Mouse (Mus musculus) cerebellum, adult 11-12 months (tissue): Measurements from ENCODE around the gene Dmrtc2.

ENCODE experiments used
- DNase-seq: peaks from one replicate; pipeline ENCODE4 v3.0.0; 2022

Gene Dmrtc2

DNA sequence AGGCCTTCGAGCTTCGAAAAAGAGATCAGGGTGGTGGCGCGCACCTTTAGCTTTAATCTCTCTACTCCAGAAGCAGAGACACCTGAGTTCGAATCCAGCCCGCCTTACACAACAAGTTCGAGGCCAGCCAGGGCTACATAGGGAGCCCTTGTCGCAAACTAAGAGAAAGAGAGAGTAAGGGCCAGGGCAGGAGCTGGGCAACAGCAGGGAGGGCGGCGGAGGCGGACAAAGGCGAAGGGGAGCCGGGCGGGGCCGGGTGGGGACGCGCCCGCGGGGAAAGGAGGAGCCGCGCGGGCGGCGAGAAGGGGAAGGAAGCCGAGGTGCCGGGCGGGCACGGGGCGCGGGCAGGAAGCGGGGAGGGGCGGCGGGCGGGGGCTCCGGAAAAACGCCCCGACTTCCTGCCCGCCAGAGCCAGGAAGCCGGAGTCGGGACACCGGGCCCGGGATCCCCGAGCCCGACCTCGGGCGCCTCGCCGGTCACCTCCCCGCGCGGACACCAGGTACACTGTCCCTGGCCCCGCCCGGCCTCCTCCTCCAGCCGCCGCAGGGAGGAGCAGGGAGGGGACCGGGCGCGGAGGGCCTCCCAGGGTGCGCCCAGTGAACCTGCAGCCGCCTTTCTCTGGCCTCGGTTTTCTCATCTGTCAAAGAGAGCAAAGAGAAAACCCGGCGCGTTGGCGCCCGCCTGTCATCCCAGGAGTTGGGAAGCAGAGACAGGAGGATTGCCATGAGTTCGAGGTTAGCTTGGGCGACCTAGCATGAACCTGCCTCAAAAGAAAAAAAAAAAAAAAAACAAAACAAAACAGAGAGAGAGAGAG lies 33.0 kb downstream of the Dmrtc2 start, which contains the start of gene Arhgef1:
Gene Arhgef1 (plus strand): TSS at position 283 of the 814 bp plus-strand sequence.
- peak; percentile 62 for DNase-seq

DNA sequence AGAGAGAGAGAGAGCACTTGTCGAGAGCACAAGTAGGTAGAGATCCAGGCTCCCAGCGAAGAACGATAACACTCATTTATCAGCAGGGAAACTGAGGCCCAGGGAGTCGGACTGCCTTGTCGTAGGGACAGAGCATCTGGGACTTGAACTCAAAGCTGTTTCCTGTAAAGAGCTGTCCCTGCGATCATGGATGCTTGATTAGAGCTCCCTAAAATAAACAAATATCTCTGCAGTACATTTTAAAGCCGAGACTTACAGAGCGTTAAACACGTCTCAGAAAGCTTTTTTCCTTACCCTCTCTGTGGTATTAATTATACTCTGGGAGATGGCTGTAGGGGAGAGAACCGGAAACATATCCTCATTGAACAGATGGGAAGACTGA lies 33.6 kb downstream of the Dmrtc2 start:
- no peak for DNase-seq

DNA sequence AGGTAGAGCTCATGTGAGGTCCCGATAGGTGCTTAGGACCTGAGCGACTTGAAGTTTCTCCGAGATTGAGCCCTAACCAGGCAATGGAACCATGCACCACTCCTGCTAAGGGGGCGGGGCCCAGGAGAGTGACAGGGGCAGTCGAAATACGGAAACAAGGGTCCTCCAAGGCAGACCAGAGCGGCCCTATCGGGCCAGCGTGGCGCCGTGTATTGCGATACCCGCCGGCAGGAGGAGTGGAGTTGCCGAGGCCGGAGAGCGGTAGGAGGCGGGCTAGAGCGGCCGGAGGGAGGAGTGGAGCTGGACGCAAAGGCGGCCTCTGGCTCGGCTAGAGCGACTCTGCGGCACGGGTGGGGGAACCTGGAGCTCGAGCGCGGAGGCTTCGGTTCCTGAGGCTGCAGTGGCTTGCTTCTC lies 34.2 kb downstream of the Dmrtc2 start:
- peak; percentile 98 for DNase-seq

DNA sequence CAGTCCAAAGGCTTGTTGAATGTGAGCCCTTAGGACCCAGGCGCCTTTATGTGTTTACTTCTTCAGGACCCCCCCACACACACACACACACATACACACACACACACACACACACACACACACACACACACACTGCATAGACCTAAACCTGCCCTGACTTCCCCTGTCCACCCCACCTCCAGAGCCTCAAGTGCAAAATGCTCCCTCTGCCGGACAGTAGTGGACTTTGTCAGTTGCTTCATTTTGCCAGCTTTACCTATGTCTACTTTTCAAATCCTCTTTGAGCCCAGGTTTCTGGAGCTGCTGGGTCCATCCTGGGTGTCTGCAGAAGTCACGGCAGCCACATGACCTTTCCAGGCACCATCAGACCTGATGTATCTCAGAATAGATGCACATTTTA lies 35.1 kb downstream of the Dmrtc2 start:
- peak; percentile 72 for DNase-seq

DNA sequence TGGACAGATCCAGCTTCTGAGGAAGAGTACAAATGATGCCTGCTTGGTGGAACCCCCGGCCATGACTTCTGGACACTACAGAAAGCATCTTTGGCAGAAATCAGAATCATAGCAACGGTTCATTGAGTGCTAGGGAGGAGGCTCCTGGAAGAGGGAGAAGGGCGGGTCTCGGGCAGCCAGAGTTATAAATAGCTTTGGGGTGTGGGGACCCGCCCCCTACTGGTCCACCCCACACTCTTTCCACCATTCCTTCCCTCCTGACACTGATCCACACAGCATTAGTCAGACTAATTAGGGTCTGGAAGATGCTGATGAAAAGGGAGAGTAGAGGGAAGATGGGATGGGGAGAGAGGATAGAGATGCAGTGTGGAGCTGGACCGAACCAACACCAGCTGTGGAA lies 36.7 kb downstream of the Dmrtc2 start:
- DNase-seq = no peak

DNA sequence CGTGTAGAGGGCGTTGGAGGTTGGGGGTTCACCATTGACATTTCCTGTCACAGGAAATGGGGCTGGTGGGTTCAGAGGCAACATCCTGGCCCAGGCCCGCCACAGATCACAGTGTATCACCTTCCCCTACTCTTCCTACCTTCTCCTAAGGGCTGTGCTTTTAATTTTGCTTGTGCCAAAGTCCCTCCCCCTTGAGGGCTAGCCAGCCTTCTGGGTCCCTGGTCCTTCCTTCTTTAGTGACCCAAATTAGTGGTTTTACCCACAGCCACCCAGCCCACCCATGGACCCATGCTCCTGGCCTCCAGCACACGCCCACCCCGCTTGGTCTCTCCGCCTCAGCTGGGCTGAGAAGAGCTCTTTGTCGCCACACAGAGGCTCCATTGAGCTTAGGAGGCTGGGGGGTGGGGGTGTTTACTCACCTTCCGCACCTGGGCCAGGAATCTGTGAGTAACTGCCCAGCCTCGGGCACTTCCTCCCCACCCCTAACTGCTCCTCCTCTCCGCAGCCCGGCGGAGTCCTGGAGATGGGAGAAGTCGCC lies 37.4 kb downstream of the Dmrtc2 start:
- DNase-seq = no peak

DNA sequence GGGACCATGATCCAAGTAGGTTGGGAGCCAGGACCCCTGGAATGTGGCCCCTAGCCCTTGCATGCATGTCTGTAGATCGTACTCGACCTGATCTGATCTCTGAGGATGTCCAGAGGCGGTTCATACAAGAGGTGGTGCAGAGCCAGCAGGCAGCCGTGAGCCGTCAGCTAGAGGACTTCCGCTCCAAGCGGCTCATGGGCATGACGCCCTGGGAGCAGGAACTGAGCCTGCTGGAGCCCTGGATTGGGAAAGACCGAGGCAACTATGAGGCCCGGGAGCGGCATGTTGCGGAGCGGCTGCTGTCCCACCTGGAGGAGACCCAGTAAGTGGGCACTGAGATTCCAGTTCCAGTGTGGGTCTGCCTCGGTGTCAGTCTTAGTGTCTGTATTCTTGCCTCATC lies 42.6 kb downstream of the Dmrtc2 start:
- no peak for DNase-seq

DNA sequence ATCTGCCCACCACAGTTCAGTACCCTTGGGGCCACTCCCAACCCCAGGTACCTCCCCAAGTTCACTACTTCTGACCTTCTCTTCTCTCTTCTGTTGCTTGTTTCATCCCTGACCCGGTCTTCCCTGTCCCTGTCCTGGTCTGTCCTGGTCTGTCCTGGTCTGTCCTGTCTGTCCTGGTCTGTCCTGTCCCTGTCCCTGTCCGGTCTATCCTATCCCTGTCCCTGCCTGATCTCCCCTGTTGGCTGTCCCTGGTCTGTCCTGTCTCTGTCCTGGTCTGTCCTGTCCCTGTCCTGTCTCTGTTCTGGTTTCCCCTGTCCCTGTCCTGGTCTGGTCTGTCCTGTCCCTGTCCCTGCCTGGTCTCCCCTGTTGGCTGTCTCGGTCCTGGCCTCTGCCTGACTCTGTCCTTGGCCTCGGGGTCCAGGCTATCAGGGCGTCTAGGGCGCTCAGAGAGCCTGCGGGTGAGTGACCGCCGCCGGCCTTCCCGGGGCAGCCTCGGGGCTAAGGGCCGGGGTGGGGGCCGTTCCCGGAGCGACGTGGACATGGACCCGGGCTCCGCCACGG lies 49.0 kb downstream of the Dmrtc2 start:
- no peak for DNase-seq

DNA sequence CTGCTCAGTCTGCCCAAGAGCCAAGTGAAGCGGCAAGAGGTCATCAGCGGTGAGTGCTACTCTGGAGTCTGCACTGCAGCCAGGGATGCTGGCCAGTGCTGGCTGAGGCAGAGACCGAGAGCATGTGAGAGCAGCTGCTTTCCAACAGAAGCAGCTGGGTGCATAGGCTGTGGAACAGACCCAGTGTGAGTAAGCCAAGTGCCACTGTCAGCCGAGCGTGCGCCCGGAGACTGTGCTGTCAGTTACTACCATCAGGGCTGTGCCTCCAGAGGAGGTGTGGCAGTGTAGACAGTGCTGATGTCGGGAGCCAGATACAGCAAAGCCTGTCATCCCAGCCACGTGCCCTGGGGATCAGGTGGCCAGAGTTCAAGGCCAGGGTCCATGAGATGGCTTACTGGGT lies 49.9 kb downstream of the Dmrtc2 start:
- no peak for DNase-seq
